Mouse (Mus musculus): ENCODE results near the gene Rdh16.

GRCm38 (mm10) chr10:127829121-127829520 lies 28.2 kb downstream of the Rdh16 start:
- TF ChIP-seq EP300 (IDR thresholded peaks at IDR 0.05; ENCODE audit: low read depth) (no peak), CTCF (IDR thresholded peaks at IDR 0.05; ENCODE audit: low read depth) (no peak)

All from liver, embryonic 14.5 days (tissue).